Mouse (Mus musculus): ENCODE measurements at regions not wholly inside any gene's neighbourhood (a gene's known extent, or its start where the extent isn't known, plus 50 kb on each side); places are given as distances from the start of the nearest gene placed in this dataset.
A peak's percentile ranks its signal among the peaks of the same experiment; 100 is the strongest.

DNA sequence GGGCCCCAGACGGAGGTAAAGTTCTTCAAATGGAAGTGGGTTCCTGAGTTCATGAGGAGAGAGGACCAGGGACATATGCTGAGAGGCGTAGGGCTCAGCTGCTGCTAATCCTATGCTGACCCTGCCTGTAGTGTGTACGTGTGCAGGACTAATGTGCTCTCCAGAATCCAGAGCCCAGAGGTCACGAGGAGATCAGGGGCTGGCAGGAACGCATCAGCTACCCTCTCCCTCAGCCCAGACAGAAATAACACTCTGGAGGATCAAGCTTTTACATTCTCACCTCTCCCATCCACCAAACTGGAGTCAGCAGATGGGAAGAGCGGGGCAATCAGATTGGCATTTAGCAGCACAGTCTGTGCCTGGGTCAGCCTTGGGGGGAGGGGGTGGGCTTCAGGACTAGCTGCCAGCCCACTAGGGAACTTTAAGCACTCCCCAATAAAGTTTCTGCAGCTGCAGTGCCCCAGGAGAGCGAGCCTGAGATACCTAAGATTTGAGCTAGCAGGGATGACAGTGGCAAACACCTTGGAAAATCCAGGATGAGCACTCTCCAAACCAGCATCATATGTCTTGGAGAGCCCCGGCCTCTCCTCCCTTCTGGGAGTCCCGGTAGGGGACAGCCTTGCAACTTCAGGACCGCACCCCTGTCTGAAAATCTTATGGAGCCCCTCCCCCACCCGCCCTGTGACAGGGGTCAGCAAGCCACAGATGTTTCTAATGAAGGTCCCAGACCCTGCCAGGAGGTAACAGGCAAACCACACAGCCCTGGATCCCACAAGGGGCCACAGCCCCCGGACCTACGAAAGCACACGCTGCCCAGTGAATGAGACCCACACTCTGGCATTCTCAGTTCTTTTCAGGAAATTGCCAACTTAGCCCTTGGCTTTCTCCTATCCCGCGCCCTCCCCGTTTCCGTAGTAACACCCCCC, 90.4 kb downstream of the Zfp36l1 start:
- Histone ChIP-seq H3K4me2 (ENCODE audit: low read depth, low read length) (no peak overlapping the region), H3K27ac (ENCODE audit: low read length) (no peak overlapping the region)

DNA sequence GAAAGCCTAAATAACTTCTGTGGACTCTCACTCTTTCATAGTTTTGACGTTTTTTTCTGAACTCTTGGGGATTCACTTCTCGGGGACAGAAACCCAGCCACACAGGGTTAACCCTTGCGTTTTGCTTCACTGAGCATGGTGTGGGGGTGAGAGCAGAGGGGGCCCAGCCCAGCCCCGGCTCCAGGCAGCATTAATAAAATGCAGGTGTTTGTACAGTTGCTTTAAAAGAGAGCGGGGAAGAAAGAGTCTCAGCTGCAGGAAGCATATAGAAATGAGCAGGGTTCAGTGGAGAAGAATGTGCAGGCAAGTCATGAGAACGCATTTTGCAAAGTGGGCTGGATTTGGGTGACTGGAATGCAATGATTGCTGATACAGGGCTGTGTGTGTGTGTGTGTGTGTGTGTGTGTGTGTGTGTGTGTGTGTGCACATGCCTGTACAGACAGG, 91.8 kb downstream of the Zfp36l1 start:
- no peak overlapping the region for H3K4me3 ChIP-seq (ENCODE audit: low read depth, low read length)
- H3K4me1 ChIP-seq (ENCODE audit: control insufficient read depth, low read depth, low read length), result no peaks in the 10 kb centered on the region; the same call in 1 of the 2 replicates
- WGBS (ENCODE audit: insufficient replicate concordance), result 47% methylated on average over 6 of the region's 6 CpGs
- peaks cover 3% of the 10 kb centered on the region for H3K27me3 ChIP-seq (ENCODE audit: control insufficient read depth, insufficient read depth, low read depth, low read length)
- no peak for ATAC-seq (ENCODE audit: low read depth)
- no peaks in the 10 kb centered on the region for H3K9me3 ChIP-seq (replicated peaks; ENCODE audit: control insufficient read depth, low read length)
- H3K36me3 ChIP-seq (ENCODE audit: control insufficient read depth, insufficient read depth), result no peaks in the 10 kb centered on the region
- H3K4me2 ChIP-seq (ENCODE audit: low read depth, low read length), result no peak overlapping the region
- no peak overlapping the region for H3K27ac ChIP-seq (ENCODE audit: low read length)
- H3K9ac ChIP-seq (ENCODE audit: low read depth, low read length), result no peak overlapping the region

More for the DNA sequence above, 90.4 kb downstream of the Zfp36l1 start:
- H3K36me3 ChIP-seq (ENCODE audit: control insufficient read depth, insufficient read depth), result no peaks in the 10 kb centered on the region
- 30% methylated on average over 18 of the region's 18 CpGs for WGBS (ENCODE audit: insufficient replicate concordance)
- ATAC-seq (ENCODE audit: low read depth), result no peak
- no peak overlapping the region for H3K9ac ChIP-seq (ENCODE audit: low read depth, low read length)
- no peak overlapping the region for H3K4me3 ChIP-seq (ENCODE audit: low read depth, low read length)
- peaks cover 3% of the 10 kb centered on the region for H3K27me3 ChIP-seq (ENCODE audit: control insufficient read depth, insufficient read depth, low read depth, low read length)
- H3K4me1 ChIP-seq (ENCODE audit: control insufficient read depth, low read depth, low read length), result no peaks in the 10 kb centered on the region; the same call in 1 of the 2 replicates
- H3K9me3 ChIP-seq (replicated peaks; ENCODE audit: control insufficient read depth, low read length), result no peaks in the 10 kb centered on the region

DNA sequence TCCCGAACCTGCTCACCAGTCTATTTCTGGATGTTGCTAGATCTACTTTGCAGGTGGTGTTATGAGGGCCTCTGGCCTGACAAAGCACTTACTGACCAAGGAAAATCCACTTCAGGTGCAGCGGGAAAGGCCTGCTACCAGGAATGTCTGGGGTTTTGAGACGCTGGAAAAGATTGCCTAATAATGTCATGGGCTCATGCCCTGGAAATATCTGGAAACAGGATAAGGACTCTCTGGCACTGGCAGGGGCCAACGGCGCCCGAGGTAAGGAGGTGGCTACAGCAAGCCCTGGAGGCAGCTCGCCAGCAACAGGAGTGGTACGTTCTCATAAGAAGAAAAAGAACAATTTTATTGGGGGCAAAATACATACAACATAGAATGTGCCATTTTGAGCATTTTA, 94.7 kb downstream of the Zfp36l1 start:
- no peak for ATAC-seq (ENCODE audit: low read depth)
- H3K9ac ChIP-seq (ENCODE audit: low read depth, low read length), result no peak overlapping the region
- no peaks in the 10 kb centered on the region for H3K36me3 ChIP-seq (ENCODE audit: control insufficient read depth, insufficient read depth)
- H3K4me3 ChIP-seq (ENCODE audit: low read depth, low read length), result no peak overlapping the region
- no peaks in the 10 kb centered on the region for H3K9me3 ChIP-seq (replicated peaks; ENCODE audit: control insufficient read depth, low read length)
- H3K27me3 ChIP-seq (ENCODE audit: control insufficient read depth, insufficient read depth, low read depth, low read length), result no peaks in the 10 kb centered on the region; the same call in none of the 2 replicates
- H3K4me1 ChIP-seq (ENCODE audit: control insufficient read depth, low read depth, low read length), result peaks cover 7% of the 10 kb centered on the region
- no peak overlapping the region for H3K4me2 ChIP-seq (ENCODE audit: low read depth, low read length)
- no peak overlapping the region for H3K27ac ChIP-seq (ENCODE audit: low read length)
- WGBS (ENCODE audit: insufficient replicate concordance), result 74% methylated on average over 8 of the region's 8 CpGs

DNA sequence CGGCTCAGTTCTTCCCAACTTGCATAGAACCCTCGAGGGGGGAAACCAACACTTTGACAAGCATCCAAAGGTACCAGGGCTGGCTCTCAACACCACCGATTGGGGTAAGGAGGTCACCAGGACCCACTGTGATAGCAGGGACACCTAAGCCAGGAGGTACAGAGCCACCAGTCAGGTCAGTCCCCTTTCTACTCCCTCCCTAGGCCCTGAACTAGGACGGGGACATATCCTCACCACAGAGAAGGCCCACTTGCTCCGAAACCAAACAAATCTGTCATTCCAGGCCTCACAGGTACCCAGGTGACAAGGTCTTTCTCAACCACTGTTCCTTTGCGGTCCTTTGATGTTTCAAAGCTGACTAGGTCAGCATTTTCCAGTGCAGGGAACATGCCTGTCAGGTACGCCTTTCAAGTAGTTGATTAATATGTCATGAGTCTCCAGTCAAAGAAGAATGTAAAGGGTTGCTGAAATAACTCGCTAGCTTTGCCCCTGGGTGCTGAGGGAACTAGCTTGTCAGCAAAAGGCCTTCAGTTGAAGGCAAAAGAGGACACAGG, 95.4 kb downstream of the Zfp36l1 start:
- Histone ChIP-seq H3K27ac (ENCODE audit: low read length) (no peak overlapping the region), H3K4me3 (ENCODE audit: low read depth, low read length) (no peak overlapping the region), H3K4me1 (ENCODE audit: control insufficient read depth, low read depth, low read length) (peaks cover 7% of the 10 kb centered on the region), H3K4me2 (ENCODE audit: low read depth, low read length) (no peak overlapping the region), H3K27me3 (ENCODE audit: control insufficient read depth, insufficient read depth, low read depth, low read length) (no peaks in the 10 kb centered on the region; the same call in none of the 2 replicates), H3K9me3 (replicated peaks; ENCODE audit: control insufficient read depth, low read length) (no peaks in the 10 kb centered on the region), H3K36me3 (ENCODE audit: control insufficient read depth, insufficient read depth) (no peaks in the 10 kb centered on the region), H3K9ac (ENCODE audit: low read depth, low read length) (no peak overlapping the region)
- no peak for ATAC-seq (ENCODE audit: low read depth)
- 59% methylated on average over 8 of the region's 8 CpGs for WGBS (ENCODE audit: insufficient replicate concordance)

DNA sequence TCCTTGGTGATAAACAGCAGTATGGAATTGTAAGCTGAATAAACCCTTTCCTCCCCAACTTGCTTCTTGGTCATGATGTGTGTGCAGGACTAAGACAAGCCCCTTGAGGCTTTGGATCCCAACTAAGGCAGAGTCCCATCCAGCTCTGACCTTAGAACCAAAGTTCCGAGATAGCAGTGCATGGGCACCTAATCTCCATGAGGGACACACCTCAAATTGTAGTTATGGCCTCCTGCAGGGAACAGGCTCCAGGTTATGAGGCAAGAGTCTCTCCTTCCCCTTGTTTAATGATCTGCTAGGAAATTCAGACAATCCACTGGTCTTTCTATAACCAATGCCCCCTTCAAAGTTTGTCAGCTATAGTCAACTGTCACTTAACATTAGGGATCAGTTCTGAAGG, 96.9 kb downstream of the Zfp36l1 start:
- Histone ChIP-seq H3K9me3 (replicated peaks; ENCODE audit: control insufficient read depth, low read length) (no peaks in the 10 kb centered on the region), H3K27ac (ENCODE audit: low read length) (no peak overlapping the region), H3K9ac (ENCODE audit: low read depth, low read length) (no peak overlapping the region), H3K4me2 (ENCODE audit: low read depth, low read length) (no peak overlapping the region), H3K36me3 (ENCODE audit: control insufficient read depth, insufficient read depth) (no peaks in the 10 kb centered on the region), H3K4me1 (ENCODE audit: control insufficient read depth, low read depth, low read length) (peaks cover 7% of the 10 kb centered on the region), H3K27me3 (ENCODE audit: control insufficient read depth, insufficient read depth, low read depth, low read length) (no peaks in the 10 kb centered on the region), H3K4me3 (ENCODE audit: low read depth, low read length) (no peak overlapping the region)
- WGBS (ENCODE audit: insufficient replicate concordance), result 92% methylated on average over 1 of the region's 1 CpGs
- no peak for ATAC-seq (ENCODE audit: low read depth)

DNA sequence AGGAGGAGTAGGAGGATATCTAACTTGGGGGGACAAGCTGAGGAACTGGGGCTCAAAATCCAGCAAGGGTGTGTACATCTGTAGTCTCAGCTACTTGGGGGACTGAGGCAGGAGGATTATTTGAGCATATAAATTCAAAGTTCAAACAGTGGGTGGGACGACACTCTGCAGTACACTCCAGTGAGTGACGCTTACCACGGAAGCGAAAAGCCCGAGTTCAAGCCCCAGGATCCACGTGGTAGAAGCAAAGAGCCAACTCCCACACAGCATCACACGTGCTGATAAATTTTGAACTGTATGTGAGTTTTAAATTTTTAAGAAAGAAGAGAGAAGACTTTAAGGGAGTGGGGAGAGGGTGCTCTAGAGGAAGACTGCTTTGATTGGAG, 98.2 kb downstream of the Zfp36l1 start:
- no peak overlapping the region for H3K27ac ChIP-seq (ENCODE audit: low read length)
- H3K9ac ChIP-seq (ENCODE audit: low read depth, low read length), result no peak overlapping the region; the same call in 1 of the 2 replicates
- H3K9me3 ChIP-seq (replicated peaks; ENCODE audit: control insufficient read depth, low read length), result no peaks in the 10 kb centered on the region
- peak overlapping the region; percentile 38 for H3K4me2 ChIP-seq (ENCODE audit: low read depth, low read length)
- H3K4me3 ChIP-seq (ENCODE audit: low read depth, low read length), result peak overlapping the region; percentile 0; the same call in 1 of the 2 replicates
- peaks cover 7% of the 10 kb centered on the region for H3K4me1 ChIP-seq (ENCODE audit: control insufficient read depth, low read depth, low read length)
- H3K27me3 ChIP-seq (ENCODE audit: control insufficient read depth, insufficient read depth, low read depth, low read length), result no peaks in the 10 kb centered on the region
- 34% methylated on average over 7 of the region's 7 CpGs for WGBS (ENCODE audit: insufficient replicate concordance)
- no peaks in the 10 kb centered on the region for H3K36me3 ChIP-seq (ENCODE audit: control insufficient read depth, insufficient read depth)
- no peak for ATAC-seq (ENCODE audit: low read depth)

DNA sequence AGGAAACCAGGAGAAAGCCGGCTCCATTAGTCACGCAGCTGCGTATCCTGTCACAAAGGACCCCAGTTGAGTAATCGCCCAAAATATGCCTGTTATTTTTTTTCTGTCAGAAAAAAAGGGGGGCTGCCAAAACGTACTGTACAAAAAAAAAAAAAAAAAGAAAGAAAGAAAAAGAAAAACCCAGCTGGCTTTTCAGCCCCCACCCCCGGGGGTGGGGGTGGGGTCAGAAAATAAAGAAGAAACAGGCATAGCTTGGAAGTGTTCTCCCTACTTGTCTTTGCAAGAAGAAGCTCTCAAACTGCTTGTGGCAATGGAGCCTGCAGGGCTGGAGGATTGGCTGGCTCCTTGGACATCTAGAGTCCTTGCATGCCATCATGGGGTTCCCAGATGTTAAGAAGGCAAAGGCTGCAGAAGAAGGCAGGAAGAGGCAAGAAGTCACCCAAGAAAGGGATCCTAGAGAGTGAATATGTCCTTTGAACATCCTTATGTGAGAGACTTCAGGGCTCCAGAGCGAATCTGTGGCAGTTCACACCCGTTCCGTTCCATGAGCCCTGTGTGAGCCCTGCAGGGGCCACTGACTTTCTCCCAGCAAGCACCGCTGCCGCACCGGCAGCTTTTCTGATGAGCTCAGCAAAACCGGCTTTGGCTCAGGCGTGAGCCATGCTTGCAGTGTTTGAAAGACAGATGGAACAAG, 98.8 kb downstream of the Zfp36l1 start:
- 0 out of 2 replicates have a peak, but pooled peaks have one; percentile 30 for ATAC-seq (ENCODE audit: low read depth)
- Histone ChIP-seq H3K9me3 (replicated peaks; ENCODE audit: control insufficient read depth, low read length) (no peaks in the 10 kb centered on the region), H3K9ac (ENCODE audit: low read depth, low read length) (no peak overlapping the region; the same call in 1 of the 2 replicates), H3K27ac (ENCODE audit: low read length) (peak overlapping the region; percentile 1; the same call in 1 of the 2 replicates), H3K27me3 (ENCODE audit: control insufficient read depth, insufficient read depth, low read depth, low read length) (no peaks in the 10 kb centered on the region), H3K4me1 (ENCODE audit: control insufficient read depth, low read depth, low read length) (peaks cover 7% of the 10 kb centered on the region), H3K4me2 (ENCODE audit: low read depth, low read length) (peak overlapping the region; percentile 38), H3K36me3 (ENCODE audit: control insufficient read depth, insufficient read depth) (no peaks in the 10 kb centered on the region), H3K4me3 (ENCODE audit: low read depth, low read length) (peak overlapping the region; percentile 0)
- WGBS (ENCODE audit: insufficient replicate concordance), result 16% methylated on average over 14 of the region's 14 CpGs

DNA sequence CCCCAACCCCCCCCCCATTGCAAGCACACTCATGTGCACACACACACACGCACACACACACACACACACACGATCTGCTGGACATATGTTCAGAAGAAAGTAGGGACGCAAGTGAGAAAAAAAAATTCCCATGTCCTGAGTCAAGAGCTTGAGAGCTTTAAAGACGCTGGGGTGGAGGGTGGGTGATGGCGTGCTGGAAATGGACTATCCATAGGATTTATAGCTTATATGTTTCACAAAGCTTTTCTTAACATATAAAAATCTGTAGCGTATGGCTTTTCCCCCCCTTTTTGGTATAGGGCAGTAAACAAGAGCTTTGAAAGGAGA, 99.3 kb downstream of the Zfp36l1 start:
- WGBS (ENCODE audit: insufficient replicate concordance), result 52% methylated on average over 6 of the region's 6 CpGs
- H3K4me1 ChIP-seq (ENCODE audit: control insufficient read depth, low read depth, low read length), result peaks cover 7% of the 10 kb centered on the region
- no peak for ATAC-seq (ENCODE audit: low read depth)
- H3K4me2 ChIP-seq (ENCODE audit: low read depth, low read length), result peak overlapping the region; percentile 38
- no peak overlapping the region for H3K9ac ChIP-seq (ENCODE audit: low read depth, low read length)
- H3K27me3 ChIP-seq (ENCODE audit: control insufficient read depth, insufficient read depth, low read depth, low read length), result no peaks in the 10 kb centered on the region
- no peaks in the 10 kb centered on the region for H3K9me3 ChIP-seq (replicated peaks; ENCODE audit: control insufficient read depth, low read length)
- no peak overlapping the region for H3K4me3 ChIP-seq (ENCODE audit: low read depth, low read length)
- no peaks in the 10 kb centered on the region for H3K36me3 ChIP-seq (ENCODE audit: control insufficient read depth, insufficient read depth)
- no peak overlapping the region for H3K27ac ChIP-seq (ENCODE audit: low read length)

Data from liver, embryonic 16.5 days (tissue).